Mouse (Mus musculus): ENCODE results near the gene Synrg.

Synrg gene

DNA sequence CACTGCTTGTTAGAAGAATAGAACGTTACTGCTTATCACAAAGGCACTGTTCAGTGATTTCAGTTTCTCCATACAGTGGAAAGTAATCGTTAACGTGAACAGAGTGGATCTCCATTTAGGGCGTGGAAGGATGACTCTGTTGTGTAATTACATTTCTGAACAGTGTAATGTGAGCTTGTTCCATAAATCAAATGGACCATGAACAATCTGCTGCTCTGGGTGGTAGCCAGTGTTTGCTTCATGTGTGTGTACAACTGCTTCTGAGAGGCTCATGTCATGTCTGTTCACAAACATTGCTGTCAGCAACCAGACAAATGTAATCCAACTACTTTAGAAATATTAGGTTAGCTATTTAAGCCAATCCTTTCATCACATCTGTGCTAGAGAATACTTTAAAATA lies 27.5 kb downstream of the Synrg start:
- no peak for DNase-seq

- DNase-seq: peak; percentile 43
These were observed 29.2 kb downstream of the Synrg start for GRCm38 (mm10) chr11:83993428-83993827.

DNA sequence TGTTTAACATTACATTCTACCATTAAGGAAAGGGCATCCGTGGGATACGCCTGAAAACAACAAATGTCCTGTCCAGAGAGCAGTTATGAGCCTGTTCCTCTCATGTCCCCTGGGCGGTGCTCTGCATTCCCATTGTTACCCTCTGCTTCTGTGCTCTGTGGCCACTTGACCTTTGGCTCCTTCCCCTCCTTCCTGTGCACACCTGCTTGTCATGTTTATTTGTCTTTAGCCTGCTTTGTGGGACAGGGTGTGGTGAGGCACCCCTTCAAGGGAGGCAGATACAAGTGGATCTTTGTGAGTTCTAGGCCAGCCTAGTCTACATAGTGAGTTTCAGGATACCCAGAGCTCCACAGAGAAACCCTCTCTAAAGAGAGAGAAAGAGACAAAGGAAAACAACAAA lies 30.3 kb downstream of the Synrg start:
- no peak for DNase-seq

- no peak for DNase-seq
These were observed 31.3 kb downstream of the Synrg start for GRCm38 (mm10) chr11:83995535-83995950.

GRCm38 (mm10) chr11:83997171-83997868 lies 33.1 kb downstream of the Synrg start:
- DNase-seq: no peak

DNA sequence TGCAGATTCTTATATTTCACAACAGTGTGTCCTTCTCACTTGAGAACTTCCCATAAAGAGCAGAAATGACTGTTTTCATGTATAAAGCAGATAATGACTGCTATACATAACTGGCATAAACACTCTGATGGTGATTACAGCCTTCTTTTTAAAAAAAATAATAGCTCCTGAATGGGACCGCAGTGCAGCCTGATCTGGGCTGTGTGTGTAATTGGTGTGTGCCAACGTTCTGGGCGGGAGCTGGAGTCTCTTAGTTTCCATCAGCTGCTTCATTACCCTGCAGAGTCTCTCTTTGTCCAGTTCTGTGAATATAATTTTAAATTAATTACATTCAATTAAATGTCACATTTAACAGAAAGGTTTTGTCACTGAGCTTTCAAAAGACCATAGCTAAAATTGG lies 34.8 kb downstream of the Synrg start:
- no peak for DNase-seq

DNA sequence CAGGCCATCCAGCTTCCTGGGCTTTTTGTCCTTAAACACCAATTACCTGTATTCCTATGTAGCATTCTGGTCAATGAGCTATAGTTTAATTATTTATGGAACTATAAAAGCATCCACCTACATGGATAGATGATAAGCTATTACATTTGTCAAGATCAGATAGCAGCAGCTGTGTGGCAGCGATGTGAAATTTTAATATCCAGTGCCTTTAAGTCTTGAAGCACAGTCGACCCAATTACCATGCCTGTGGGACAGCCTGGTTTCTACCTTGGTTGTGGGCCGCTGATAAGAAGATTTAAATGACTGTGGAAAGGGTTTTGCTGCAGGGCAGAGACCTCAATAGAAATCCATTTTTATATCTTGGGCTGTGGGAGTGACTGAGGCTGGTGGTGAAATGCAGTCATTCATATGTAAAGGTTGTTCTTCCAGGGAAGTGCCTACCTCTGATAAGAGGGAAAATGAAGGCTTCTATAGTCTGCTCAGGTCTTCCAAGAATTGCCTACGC lies 35.2 kb downstream of the Synrg start:
- DNase-seq: no peak

- no peak for DNase-seq
These were observed 37.0 kb downstream of the Synrg start for GRCm38 (mm10) chr11:84001257-84001656.

DNA sequence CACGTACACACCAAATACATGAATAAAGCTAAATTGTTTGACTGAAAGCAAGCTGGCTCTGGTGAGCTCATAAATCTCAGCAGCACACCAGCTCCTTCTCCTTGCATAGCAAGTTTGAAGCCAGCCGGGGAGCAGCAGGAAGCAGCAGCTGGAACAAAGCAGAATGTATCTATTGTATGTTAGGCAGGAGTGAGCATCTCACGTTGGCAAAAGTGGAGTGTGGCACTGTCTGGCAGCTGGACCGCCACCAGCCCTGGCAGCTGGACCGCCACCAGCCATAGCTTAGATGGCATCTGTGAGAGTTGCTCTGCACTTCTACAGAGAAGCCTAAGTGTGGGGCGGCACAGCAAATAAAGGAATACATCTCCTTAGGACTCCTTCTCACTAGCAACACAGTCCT lies 39.8 kb downstream of the Synrg start:
- DNase-seq: no peak

- no peak for DNase-seq
These were observed 44.8 kb downstream of the Synrg start for GRCm38 (mm10) chr11:84009001-84009400.

- DNase-seq: no peak
These were observed 46.2 kb downstream of the Synrg start for GRCm38 (mm10) chr11:84010411-84010810.

- no peak for DNase-seq
These were observed 46.8 kb downstream of the Synrg start for GRCm38 (mm10) chr11:84011050-84011449.

GRCm38 (mm10) chr11:84011576-84011975 lies 47.3 kb downstream of the Synrg start:
- no peak for DNase-seq

GRCm38 (mm10) chr11:84013105-84013504 lies 48.9 kb downstream of the Synrg start:
- DNase-seq: no peak

DNA sequence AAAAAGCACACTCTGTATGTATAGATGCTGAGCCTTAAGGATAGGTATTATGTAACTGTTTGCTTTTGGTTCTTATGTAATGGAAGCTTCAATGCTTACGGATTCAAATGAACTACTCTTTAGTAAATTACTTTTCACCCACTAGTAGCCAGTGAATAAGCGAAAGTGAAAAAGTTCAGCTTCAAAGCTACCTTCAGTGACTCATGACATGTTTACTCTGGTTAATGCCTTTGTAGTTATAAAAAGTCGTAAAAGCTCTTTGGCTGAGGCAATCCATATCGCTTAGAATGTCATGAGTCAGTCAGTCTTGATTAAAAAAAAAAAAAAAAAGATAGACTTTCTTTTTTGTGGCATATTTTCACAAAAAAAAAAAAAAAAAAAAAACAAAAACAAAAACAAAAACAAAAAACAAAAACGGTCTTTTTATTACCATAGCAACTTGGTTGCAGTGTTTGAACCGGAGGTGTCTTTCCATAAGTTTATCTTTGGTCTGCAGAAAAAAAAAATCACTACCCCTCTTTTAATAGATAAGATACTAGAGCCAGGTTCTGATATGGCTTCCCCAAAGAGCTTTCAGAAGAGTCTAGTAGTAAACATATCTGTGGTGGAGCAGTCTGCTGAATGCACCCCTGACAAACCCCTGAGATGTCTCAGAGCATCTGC lies 52.0 kb downstream of the Synrg start:
- no peak for DNase-seq

DNA sequence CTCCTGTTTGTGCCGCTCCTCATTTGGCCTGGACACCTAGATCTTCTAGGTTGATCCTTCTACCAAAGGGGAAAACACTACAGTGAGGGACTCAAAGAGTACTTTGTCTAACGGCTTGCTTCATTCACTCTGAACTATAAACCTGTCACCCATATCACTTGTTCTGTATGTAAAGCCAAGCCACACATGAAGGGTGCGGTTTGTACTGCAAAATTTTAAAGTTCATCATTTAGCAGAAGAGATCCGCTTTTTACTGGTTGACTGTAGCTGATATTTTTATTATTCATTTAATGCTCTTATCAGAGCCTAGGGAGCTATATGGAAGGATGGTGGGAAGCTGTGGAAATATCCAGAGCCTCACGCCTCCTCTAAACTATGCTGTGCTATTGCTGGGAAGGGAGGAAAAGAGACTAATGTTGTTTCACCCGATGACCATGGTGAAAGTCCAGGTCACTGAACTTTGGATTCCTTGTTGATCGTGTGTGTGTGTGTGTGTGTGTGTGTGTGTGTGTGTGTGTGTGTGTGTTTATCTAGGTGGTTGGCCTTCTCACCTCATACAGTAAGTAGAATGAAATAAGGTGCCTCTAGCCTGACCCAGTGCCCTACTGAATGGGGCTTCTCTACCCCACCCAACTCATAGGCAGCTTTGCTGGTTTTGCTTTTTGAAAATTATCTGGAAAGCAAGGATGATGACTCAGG lies 52.7 kb downstream of the Synrg start:
- no peak for DNase-seq

DNA sequence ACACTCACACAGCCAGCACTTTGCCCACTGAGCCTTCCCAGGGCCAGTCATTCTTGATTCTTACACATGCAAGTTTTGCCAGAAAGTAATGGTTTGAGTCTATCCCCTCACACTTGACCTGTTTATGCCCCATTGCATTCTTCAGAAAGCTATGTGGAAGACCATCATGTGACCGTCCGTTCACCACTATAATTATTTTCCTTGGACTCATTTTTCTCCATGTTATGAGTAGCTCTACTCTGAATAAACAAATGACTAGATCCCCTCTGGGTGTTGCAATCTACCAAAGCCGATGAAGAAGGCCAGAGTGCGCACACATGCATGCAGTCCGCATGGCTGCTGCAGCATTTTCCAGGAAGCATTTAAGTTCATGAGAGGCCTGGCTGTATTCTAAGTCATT lies 63.0 kb downstream of the Synrg start:
- DNase-seq: no peak

DNA sequence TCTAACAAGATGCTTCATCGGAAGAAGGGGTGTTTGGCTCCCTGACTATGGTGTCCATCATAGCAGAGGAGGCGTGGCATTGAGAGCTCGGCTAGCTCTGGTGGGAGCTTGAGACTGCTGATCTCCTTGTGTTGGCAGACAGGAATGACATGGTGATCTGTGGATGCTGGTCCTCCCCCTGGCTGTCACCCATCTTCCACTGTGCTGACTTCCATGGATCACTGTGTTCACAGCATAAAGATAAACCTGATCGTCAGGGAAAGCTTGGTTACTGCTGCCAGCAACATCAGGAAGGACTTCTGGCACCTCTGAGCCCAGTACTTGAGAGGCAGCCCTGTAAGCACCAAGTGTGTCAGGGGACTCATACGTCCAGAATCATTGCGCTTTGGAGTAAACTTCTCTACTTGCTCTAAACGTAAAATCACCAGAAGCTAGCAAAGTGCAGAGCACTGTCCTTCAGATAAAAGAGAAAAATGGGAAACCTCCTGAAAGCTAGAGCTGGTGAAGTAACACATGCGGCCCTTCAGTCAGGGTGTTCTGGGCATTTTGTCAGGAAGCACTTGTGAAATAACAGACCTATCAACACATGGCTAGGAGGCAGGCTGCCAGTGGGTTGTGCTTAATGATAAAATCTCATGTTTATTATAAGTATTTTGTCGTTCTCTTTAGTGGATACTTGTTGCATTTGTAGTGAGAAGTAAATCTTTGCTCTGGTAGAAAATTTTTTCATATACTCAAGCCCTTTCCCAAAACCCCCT lies 64.2 kb downstream of the Synrg start:
- peak; percentile 29 for DNase-seq

- DNase-seq: peak; percentile 61
These were observed 67.7 kb downstream of the Synrg start for GRCm38 (mm10) chr11:84031971-84032370.

GRCm38 (mm10) chr11:84032559-84032958 lies 68.3 kb downstream of the Synrg start:
- DNase-seq: no peak

DNA sequence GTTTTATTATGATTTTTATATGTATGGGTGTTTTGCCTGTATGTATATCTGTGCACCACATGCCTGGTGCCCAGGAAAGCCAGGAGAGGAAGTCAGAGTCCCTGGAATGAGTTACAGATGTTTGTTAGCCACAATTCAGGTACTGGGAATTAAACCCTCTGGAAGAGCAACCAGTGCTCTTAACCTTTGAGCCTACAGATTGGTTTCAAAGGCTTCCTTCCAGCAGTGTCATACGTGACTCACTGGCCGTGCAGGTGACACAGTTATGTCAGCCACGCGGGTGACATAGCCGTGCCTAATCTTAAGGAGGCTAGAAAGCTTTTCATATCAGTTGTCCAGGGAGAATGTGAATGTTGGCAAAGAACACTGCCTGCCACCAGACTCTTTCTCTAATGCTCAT lies 69.4 kb downstream of the Synrg start:
- no peak for DNase-seq

DNA sequence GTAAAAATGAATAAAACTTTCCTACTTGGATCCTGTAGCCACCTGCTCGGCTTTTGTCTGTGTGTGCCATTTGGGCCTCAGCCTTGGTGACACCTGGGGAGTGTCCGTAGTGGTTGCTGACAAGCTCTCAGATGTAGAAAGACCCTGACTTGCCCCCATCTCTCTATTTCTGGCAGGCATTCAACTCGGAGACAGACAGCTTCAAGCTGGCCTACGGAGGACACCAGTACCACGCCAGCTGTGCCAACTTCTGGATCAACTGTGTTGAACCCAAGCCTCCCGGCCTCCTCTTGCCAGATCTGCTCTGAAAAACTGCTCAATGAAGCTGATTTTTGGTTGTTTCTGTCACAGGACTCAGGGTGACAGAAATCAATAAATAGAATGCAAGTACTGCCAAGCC lies 76.4 kb downstream of the Synrg start:
- no peak for DNase-seq
